35 mouse cellular contexts compared by ENCODE assay signal in genomic region chr11:86540476-86540845, GRCm38 (mm10).
"Had no signal": no experiment of that assay in that cellular context is flagged by ENCODE, and none has a peak within 500 bp of the region (broad histone marks: within the 10 kb centered on the region; RNA-seq: fewer than 3 reads in every experiment).

No protein-coding gene starts in this region.

- H3K27me3 ChIP-seq: heart, embryonic 12.5 days; heart, embryonic 13.5 days; heart, embryonic 15.5 days; hindbrain, embryonic 12.5 days; hindbrain, embryonic 13.5 days; hindbrain, embryonic 15.5 days; kidney, embryonic 15.5 days had no signal

- H3K9me3 ChIP-seq: heart, embryonic 10.5 days; heart, embryonic 12.5 days; heart, embryonic 13.5 days; heart, embryonic 15.5 days; hindbrain, embryonic 10.5 days; hindbrain, embryonic 12.5 days; hindbrain, embryonic 13.5 days; hindbrain, embryonic 15.5 days; kidney, embryonic 15.5 days had no signal

- ATAC-seq: hindbrain, embryonic 16.5 days; hindbrain, postnatal 0 days; inflammation-experienced regulatory T-cells, adult 6 months; intestine, embryonic 16.5 days; intestine, postnatal 0 days had no signal

- H3K4me3 ChIP-seq: heart, embryonic 10.5 days; heart, embryonic 12.5 days; heart, embryonic 13.5 days; heart, embryonic 15.5 days; hindbrain, embryonic 10.5 days; hindbrain, embryonic 12.5 days; hindbrain, embryonic 13.5 days; hindbrain, embryonic 15.5 days; kidney, embryonic 15.5 days; layer of hippocampus, adult 2 months; left cerebral cortex, adult 2 months had no signal

- DNase-seq: heart, postnatal 10 days; heart, postnatal 14 days; heart, postnatal 36 days; heart, postnatal 4 days; kidney, adult 11 months; kidney, adult 18-20 months; kidney, adult 2 months; kidney, adult 8-10 months; kidney, adult 9 months; kidney, postnatal 10 days; kidney, postnatal 14 days; kidney, postnatal 25 days; kidney, postnatal 36 days; kidney, postnatal 4 days; layer of hippocampus, adult 9-11 months; layer of hippocampus, postnatal 36 days had no signal

- H3K27ac ChIP-seq: heart, embryonic 10.5 days; heart, embryonic 13.5 days; heart, embryonic 15.5 days; hindbrain, embryonic 10.5 days; hindbrain, embryonic 12.5 days; hindbrain, embryonic 13.5 days; hindbrain, embryonic 14.5 days; hindbrain, embryonic 15.5 days; hindbrain, postnatal 0 days; kidney, embryonic 15.5 days; kidney, postnatal 0 days; layer of hippocampus, adult 2 months; left cerebral cortex, adult 2 months had no signal

- H3K9ac ChIP-seq: heart, embryonic 12.5 days; heart, embryonic 13.5 days; heart, embryonic 15.5 days; hindbrain, embryonic 12.5 days; hindbrain, embryonic 13.5 days; hindbrain, embryonic 14.5 days; hindbrain, embryonic 15.5 days; kidney, embryonic 15.5 days had no signal

- H3K4me2 ChIP-seq: heart, embryonic 11.5 days; heart, embryonic 12.5 days; heart, embryonic 13.5 days; heart, embryonic 15.5 days; hindbrain, embryonic 12.5 days; hindbrain, embryonic 13.5 days; hindbrain, embryonic 14.5 days; hindbrain, embryonic 15.5 days; kidney, embryonic 15.5 days had no signal

- H3K36me3 ChIP-seq: heart, embryonic 15.5 days; hindbrain, embryonic 13.5 days; hindbrain, embryonic 15.5 days had no signal
